Mouse (Mus musculus) stomach, postnatal 0 days (tissue): Measurements from ENCODE around the gene Duox1.

Experiments used
- CTCF ChIP-seq: IDR thresholded peaks from 2 replicates; pipeline ENCODE4 v1.5.1; 2016; ENCODE audit warnings: antibody characterized with exemption, low read depth, mild to moderate bottlenecking, moderate library complexity
- EP300 ChIP-seq: optimal IDR thresholded peaks from 2 replicates; pipeline ENCODE3; 2016; ENCODE audit warnings: antibody characterized with exemption

DNA sequence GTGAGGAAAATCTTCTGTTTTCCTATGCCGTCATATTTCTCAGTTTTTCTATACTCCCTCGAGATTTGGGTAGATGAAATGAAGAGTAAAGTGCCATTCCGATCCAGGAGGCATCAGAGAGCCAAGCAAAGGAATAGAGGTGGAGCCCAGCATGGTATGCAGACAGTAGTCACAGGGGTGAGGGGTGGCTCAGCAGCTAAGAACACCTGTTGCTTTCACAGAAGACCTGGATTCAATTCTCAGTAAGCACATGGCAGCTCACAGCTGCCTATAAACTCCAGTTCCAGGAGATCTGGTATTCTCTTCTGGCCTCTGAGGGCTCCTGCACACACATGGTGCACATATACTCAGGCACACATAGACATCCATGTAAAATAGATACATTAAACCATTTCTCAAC is 56.6 kb downstream of the Duox1 start:
- TF ChIP-seq CTCF = no peak
- TF ChIP-seq EP300 = no peak
